Mouse (Mus musculus): ENCODE data around the gene C2cd4d. TPM values are rescaled to one million over a fixed set of nuclear protein-coding genes. Genes with fewer than 3 reads are reported as not detected.

C2cd4d gene
- total RNA-seq (2021) = under 1 TPM in 1 of 2 experiments, not detected in 1; 0.27 TPM

DNA sequence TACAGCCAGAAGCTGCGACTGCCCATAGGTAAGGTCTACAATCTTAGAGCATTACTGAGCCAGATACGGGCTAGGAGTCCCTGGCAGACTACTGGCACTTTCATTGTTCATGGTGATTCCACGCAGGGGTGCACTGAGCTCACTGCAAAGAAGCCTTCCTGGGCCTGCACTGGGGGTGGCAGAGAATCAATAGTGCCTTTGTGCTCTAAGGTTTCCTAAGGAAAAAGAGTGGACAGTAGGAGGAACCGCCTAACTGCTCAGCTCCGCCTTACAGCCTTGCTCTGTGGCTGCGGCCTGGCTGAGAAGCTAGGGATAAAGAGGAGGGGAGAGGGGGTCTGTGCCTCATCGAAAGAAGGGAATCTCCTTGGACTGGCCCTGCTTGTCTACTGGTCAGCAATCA, at the start of gene C2cd4d:
Gene C2cd4d (plus strand): TSS at position 301 of the 400 bp plus-strand sequence.
- no peak for DNase-seq
- intact Hi-C loops (cut with DNase I) = no loop called here

DNA sequence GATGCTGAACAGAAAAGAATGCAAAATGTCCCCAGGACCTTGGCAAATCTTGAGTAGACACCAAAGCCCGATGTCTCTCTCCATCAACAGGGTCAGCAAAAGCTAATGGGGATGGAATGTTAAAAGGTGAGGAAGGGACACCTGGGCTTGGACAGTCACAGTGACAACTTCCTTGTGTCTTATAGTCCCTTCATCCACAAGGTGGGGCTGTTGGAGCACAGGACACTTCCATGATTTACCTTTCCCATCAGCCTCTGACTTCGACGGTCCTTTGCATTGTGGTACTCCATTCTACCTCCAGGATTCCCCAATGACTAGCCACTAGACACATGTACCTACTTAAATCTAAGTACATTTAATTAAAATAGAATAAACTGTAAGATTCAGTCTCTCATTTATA, 33.6 kb upstream of the C2cd4d start:
- no peak for DNase-seq
- intact Hi-C loops (cut with DNase I) = no loop called here

DNA sequence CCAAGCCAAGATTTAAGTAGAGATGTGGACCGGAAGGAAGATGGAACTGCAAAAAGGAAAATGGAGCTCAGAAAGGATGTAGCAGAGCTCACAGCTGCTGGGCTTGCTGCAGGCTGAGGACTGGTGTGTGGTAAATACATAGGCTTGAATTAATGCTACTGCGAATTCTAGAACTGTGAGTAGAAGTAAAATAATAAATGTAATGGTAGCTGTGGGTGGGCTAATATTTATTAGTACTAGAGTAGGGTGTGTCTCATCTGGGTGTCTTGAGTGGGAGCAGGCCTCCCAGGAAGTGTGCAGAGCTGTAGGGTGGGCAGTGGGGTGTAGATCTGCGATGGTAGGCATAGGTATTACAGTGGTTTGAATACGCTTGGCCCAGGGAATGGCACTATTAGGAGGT, 27.8 kb upstream of the C2cd4d start:
- DNase-seq = no peak
- intact Hi-C loops (cut with DNase I) = no loop called here

DNA sequence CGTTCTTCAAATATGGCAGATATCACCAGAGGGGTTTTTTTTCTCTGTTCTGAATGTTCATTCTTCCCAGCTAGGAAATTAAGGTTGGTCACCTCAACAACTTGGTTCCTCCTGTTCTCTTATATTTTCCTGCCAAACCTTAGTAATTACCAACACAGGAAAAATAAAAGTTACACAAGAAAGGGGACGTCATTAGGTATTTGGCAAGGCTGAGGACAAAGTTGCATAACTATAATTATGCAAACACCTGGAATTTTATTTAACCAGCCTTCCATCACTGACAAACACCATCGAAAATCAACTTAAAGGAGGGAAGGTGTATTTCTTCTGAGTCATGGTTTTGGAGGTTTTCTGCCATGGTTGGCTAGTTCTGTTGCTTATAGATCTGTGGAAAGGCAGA, 23.7 kb upstream of the C2cd4d start:
- intact Hi-C loops (cut with DNase I) = no loop called here
- no peak for DNase-seq

DNA sequence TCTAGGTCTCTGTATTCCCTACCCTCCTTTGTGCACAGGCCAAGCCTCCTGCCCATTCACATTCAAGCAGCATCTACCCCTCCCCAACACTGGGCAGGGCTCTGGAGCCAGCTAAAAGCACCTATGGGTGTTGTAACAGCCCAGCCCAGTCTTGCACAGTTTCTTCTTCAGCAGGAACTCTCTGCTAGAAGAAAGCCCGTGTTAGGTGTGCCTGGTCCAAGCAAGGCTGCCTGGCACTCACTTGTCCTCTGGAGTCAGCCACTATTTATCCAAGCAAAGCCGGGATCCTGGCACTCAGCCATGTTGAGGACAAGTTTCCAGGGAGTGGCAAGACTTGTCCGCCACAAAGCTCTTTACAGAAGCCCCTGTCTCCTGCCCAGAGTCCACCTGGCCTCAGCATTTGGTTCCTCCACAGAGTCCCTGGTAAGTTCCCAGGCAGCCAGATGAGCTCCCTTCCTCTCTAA, 20.2 kb upstream of the C2cd4d start, which contains the start of gene Them5:
Gene Them5 (plus strand): TSS at position 141 of the 464 bp plus-strand sequence.
- intact Hi-C loops (cut with DNase I) = no loop called here
- DNase-seq = no peak

DNA sequence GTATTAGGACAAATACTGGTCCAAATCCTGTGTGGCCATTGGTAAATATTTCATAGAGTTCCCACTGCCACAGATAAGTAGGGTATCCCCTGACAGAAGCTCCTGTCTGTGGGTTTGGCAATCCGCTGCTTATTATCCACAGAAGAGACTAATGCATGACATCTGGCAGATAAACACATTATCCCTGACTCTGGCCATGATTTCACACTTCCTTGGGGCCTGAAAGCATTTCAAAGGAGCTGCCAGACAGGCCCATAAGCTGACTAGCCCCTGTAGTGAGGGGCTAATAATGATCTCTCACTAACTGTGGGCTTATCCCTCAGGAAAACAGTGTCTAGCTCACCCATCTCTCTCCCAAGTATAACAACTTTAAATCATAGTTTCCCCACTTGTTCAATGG, 19.7 kb upstream of the C2cd4d start:
- intact Hi-C loops (cut with DNase I) = no loop called here
- DNase-seq = no peak

DNA sequence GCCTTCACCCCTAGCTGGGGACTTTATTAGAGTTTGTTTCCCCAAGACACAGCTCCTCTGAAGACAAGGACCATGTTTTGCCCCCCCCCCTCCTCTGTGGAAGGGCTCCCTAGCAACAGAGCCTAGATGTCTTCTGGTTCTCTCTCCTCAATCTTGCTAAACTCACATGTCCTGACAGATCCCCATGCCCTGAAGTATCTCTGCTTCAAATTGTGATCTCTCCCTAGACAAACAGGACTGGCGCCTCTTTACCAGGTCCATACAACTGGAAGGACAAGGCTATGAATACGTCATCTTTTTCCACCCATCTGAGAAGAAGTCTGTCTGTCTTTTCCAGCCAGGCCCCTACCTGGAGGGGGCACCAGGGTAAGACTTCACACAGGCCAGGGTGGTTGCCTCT, 18.1 kb upstream of the C2cd4d start:
- DNase-seq = no peak
- intact Hi-C loops (cut with DNase I) = no loop called here

DNA sequence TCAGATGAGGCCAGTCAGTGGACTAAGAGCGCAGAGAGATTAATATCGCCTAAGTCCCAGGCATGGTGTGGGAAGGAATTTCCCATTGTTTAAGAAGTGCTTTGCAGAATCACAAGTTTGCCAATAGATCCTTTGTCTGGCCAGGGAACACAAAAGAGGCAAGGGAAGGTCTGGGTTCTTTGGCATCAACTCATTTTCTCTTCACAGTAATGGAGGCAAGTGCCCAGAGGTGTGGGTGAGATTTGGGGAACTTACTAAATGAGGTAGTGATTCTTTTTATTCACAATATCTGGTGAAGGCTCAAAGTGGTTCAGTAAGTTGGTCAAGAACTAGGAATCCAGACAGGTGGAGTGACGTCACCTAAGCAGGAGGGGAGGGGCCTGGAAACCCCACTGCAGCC, 17.3 kb upstream of the C2cd4d start:
- DNase-seq = no peak
- intact Hi-C loops (cut with DNase I) = no loop called here

DNA sequence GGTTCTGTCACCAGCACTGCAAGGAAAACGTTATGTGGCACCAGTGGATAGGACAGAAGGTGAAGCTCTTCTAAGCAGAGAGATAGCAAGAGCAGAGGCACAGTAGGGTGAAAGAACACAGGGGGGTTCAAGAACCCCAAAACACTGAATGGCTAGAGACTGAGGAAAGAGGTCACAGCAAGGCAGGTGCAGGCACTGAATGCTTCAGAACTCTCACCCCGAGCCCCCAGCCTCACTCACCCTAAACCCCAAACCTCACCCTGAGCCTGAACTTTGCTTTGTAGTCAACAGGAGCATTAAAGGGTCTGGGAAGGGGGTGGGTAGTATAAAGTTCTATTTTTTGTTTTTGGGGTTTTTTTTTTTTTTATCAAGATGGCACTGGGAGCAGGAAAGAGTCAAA, 14.1 kb upstream of the C2cd4d start:
- DNase-seq = no peak
- intact Hi-C loops (cut with DNase I) = no loop called here

DNA sequence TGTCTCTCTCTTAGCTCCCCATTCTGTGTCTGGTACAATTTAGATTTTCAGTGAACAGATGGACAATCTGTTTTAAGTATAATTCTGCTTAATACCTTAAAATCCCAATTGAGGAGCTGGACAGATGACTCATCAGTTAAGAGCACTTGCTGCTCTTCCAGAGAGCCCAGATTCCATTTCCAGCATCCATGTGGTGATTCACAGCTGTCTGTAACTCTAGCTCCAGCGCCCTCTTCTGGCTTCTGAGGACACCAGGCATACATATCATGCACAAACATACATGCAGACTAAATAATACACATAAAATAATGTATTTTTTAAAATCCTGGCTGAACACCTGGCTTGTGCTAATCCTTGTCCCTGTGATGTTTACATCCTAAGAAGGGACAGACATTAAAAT, 1.4 kb upstream of the C2cd4d start:
- no peak for DNase-seq
- intact Hi-C loops (cut with DNase I) = no loop called here

DNA sequence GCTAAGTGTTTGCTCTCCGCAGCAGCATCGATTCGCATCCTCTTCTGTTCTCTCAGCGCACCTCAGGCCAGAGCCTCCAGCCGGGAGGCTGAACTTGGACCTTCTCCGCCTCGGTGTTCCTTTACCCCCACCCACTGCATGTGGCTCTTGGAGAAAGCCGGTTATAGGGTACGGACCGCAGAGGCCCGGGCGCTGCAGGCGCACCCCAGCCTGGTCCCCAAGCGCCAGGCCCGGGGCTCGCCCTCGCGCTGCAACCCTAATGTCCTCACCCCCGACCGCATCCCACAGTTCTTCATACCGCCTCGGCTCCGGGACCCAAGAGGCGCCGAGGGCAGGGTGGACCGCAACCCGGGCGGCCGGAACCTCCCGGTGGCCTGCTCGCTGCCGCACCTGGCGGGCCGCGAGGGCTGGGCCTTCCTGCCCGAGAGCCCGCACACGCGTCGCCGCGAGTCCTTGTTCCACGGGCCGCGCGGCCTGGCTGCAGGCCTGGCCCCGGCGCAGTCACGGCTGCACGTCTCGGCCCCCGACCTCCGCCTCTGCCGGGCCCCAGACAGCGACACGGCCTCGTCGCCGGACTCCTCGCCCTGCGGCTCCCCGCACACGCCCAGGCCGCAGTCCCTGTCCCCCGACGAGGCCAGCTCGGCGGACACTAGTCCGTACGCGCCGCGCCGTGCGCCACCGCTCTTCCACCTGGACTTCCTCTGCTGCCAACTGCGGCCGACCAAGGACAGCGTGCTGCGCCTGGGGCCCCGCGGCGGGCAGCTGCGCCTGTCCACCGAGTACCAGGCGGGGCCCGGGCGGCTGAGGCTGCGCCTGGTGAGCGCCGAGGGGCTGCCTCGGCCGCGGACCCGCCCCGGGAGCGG, 1.3 kb downstream of the C2cd4d start:
- intact Hi-C loops (cut with DNase I) = no loop called here
- peak; percentile 24 to 48 for DNase-seq

DNA sequence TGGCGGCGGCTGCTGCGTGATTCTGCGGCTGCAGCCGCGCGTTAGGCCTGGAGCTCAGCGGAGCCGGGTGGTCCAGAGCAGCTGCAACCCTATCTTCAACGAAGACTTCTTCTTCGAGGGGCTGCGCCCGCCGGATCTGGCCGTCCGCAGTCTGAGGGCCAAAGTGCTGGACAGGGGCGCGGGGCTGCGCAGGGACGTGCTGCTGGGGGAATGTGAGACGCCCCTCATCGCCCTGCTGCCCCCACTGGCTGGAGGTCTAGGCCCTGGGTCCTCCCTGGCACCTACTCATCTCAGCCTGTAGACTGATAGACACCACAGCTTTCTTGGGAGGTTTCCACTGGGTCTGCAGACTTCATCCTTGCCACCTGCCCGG, 1.9 kb downstream of the C2cd4d start:
- no peak for DNase-seq
- intact Hi-C loops (cut with DNase I) = no loop called here

DNA sequence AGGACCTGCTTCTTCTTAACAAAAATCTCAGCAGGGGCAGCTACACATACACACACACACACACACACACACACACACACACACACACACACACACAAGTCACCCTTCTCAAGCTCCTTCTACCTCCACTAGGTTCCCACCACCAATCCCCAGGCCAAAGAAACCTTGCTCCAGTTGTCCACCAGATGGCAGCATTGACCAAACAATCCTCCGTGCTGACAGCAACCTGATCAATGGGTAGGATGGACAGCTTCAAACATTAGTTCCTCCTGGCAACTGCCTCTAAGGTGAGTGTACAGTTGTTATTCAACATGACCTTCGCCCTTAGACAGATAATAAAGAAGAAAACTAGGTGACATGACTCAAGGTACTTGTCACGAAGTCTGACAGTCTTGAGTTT, 4.5 kb downstream of the C2cd4d start:
- intact Hi-C loops (cut with DNase I) = loop anchor here (2.0 to 5.0 kb wide), 4 partner anchors 76 to 536 kb away; partner anchors contain the start of genes Mrpl9 and Oaz3
- DNase-seq = peak; percentile 72 to 76

DNA sequence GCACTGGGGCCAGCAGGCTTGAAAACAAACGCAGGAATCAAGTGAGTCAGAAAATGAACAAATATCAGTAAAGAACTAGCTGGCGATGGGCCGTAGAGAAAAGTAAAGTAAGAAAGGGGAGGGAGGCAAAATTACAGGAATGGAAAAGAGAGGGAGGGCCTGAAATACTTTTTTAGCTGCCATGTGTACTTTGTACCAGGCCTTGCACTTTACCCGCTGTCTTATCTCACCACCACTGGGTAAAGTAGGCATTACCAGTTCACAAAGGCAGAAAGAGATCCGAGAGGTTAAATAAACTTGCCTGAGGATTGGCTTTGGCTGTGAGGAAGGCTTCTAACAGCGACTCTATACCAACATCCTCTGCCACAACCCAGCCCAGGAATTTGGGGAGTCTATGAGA, 5.3 kb downstream of the C2cd4d start:
- DNase-seq = no peak
- intact Hi-C loops (cut with DNase I) = loop anchor here (2.0 to 5.0 kb wide), 4 partner anchors 75 to 535 kb away; partner anchors contain the start of genes Mrpl9 and Oaz3

DNA sequence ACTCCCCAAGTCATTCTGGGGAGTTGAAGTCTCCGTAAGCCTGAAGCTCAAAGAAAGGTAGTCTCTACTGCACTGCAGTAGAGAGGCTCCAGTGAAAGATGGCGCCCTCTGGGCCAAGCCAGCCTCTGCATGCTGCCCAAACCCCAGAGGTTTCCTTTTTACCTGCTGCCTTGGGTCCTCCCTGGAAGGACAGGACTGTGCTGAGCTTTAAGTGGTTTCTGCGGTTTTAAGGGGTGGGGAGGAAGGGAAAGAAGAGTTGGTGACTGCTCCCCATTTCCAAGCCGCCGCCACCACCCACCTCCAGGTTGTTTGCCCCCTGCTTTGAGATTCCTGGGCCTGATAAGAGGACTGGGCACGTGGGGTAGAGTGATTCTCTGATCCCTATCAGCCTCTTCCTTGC, 6.4 kb downstream of the C2cd4d start:
- intact Hi-C loops (cut with DNase I) = loop anchor here (5.0 kb wide), 1 partner anchor 74 kb away; the partner anchor contains the start of genes Mrpl9 and Oaz3

DNA sequence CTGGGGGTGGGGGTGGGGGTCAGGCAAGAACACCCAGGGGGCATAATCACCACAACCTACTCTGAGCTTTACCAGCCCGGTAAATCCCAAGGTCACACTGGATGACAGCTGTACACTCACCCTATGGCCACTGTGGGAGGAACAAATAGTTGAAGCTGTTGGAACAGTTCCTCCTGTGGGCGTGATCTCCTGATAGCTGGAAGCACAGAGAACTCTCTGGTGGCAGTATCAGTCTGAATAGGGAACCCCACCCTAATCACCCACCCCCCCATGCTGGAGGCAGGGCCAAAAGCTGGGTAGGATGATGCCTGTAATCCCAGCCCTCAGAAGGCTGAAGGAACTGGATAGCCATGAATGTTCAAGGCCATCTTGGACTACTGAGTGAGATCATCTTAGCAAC, 7.5 kb downstream of the C2cd4d start:
- DNase-seq = no peak
- intact Hi-C loops (cut with DNase I) = loop anchor here (5.0 kb wide), 1 partner anchor 73 kb away; the partner anchor contains the start of genes Mrpl9 and Oaz3

More for the DNA sequence above, 6.4 kb downstream of the C2cd4d start:
- no peak for DNase-seq

DNA sequence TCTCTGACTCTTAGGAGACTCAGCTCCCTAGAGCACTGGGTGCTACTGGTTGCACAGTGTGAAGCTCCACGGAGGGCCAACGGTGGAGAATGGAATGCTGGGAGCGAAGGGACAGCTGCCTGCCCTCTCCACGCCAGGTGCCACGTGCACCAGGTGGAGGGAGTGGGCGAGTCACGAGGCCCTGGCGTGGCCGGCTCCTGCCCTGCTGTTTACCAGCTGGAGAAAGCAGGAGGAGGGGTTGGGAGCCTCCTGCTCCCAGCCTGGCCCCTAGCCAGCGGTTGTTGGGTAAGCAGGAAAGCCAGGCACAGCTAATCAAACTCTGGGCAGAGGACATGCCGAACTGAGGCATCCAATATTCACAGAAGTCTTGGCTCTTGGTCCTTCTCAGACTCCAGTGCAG, 9.4 kb downstream of the C2cd4d start:
- DNase-seq = peak; percentile 74 to 78
- intact Hi-C loops (cut with DNase I) = no loop called here

DNA sequence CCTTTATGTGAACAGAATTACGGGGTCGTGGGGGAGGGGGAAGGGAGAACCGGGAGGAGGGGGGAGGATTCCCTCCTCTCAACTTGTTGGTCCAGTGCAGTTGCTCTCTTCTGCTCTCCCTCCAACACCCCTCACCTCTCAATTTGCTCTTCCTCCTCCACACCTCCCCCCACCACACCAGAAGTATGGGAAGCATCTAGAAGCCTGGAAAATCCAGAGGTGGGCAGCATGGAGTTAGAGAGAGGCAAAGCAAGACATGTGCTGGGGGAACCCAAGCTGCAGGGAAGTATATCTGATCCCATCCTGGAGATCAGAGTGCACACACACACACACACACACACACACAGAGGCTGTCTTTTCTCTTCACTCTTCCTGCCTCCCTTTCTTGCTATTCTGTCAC, 9.8 kb downstream of the C2cd4d start:
- intact Hi-C loops (cut with DNase I) = no loop called here
- no peak for DNase-seq

DNA sequence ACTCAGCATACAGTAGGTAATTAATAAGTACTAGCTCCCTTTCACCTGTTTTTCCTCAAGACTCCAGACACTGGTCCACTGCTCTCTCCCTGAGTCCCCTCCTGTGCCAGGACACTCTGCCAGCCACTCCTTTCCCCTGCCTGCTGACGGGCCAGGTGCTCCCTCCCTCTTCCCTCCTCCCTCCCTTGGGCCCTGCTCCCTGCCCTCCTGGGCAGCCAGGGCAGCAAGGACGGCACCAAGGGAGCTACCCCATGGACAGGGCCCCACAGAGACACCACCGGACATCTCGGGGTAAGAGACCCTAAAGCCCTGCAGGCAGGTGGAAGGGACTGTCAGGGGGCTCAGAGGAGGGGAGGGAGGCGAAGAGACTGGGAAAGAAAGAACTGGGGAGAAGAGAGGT, 10.4 kb downstream of the C2cd4d start, which contains the start of gene Rorc:
Gene Rorc (plus strand): TSS at position 154 of the 400 bp plus-strand sequence.
- peak; percentile 39 to 47 for DNase-seq
- intact Hi-C loops (cut with DNase I) = no loop called here

DNA sequence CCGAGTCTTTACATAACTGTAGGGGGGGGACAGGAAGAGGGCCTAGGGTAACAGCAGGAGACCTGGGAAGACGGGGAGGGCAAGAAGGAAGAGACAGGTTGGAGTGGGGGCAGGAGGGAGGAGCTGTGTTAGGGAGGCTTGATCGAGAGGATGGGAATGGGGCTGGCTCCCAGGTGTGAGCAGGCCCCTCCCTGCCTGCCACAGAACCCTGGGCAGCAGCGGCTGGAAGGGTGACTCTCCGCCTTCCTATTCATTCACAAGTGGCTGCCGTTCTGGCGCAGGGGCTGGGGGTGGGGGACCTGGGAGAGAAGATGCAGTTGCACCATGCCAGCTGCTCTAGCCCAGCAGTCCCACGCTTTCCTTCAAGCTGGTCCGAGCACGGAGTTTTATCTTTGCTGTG, 10.9 kb downstream of the C2cd4d start:
- DNase-seq = no peak
- intact Hi-C loops (cut with DNase I) = no loop called here

DNA sequence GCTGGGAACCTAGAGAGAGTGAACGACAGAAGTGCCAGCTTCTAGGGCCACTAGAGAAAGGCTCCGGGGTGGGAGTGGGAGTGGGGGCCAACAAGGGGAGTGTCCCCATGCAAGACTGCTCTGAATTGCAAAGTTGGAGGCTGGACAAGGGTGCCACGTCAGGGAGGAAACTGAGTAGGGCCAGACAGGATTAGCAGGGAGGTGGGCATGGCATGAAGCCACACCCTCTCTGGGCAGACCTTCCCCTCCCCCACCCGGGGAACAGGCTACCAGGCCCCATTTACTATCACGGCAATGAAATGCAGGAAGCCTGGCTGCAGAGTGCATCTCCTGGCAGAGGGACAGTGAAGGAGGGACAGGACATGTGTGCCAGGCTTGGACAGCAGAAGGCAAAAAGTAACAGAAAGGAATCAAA, 11.4 kb downstream of the C2cd4d start:
- intact Hi-C loops (cut with DNase I) = no loop called here
- DNase-seq = no peak

DNA sequence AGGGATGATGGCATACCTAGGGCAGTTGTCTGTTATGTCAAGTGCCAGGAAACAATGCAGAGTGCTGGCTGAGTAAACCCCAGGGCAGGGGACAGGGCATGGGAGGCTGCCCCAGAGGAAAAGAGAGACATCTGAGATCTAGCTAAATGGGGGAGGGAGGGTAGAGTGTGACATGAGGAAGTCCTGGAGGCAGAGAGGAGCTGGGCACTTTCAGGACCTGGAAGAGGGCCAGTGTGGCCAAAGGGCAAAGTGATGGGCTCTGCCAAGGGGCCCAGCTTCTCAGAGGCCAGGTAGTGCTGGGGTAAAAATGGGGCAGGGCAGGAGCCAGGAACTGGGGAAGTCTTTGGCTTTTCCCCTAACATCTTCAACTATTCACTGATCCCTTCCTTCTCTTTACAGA, 12.4 kb downstream of the C2cd4d start:
- intact Hi-C loops (cut with DNase I) = no loop called here
- DNase-seq = no peak
